Mouse (Mus musculus): Measurements from ENCODE around the gene Sorcs2. TPM values are rescaled to one million over a fixed set of nuclear protein-coding genes. Genes with fewer than 3 reads are reported as not detected.

The Sorcs2 gene
- polyA plus RNA-seq, 1 experiment from 2014 or later, result 6.5 TPM

DNA sequence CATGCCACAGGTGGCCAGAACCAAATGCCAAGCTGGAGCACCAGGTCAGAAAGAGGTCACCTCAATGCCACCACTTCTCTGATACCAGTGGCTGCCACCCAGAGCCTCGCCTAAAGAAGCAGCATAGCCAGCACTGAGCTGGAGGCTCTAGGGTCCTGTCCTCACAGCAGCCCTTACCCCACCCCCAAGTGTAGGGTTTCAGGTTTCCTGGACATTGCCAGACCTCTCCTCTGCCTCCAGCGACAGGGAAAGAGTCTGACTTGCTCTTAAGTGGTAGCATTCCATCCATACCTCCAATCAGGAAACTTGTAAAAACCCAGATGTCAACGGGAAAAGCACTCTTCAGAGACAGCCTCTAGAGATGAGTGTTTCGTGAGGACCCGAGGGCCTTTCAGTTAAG, 12.9 kb downstream of the Sorcs2 start:
- H3K27me3 ChIP-seq, result no peaks in the 10 kb centered on the region
- no peak overlapping the region for H3K9ac ChIP-seq
- no peak overlapping the region for H3K27ac ChIP-seq
- H3K9me3 ChIP-seq (replicated peaks), result no peaks in the 10 kb centered on the region
- no peaks in the 10 kb centered on the region for H3K36me3 ChIP-seq (ENCODE audit: poor library complexity, severe bottlenecking)
- ATAC-seq, result no peak
- H3K4me2 ChIP-seq, result no peak overlapping the region
- H3K4me3 ChIP-seq, result no peak overlapping the region
- 45% methylated on average over 5 of the region's 5 CpGs for WGBS
- H3K4me1 ChIP-seq, result no peaks in the 10 kb centered on the region

DNA sequence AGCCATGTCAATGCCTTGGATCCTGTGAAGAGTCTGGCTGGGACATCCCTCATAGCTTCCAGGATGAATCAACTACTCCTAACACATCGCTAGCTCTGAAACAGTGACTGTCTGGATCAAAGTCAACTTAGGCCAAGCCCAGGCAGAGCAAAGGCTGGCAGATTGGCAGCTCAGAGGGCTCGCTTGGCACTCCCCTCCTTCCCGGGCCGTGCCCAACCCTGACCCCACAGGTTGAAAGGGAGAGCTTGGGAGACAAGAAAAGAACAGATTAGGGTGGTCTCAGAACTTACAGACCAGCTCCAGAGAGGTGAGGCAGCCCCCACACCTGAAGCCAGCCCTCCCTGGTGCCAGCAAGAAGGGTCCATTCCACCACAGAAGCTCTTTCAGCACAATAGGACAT, 14.5 kb downstream of the Sorcs2 start:
- 78% methylated on average over 4 of the region's 4 CpGs for WGBS
- H3K9ac ChIP-seq, result no peak overlapping the region
- no peaks in the 10 kb centered on the region for H3K36me3 ChIP-seq (ENCODE audit: poor library complexity, severe bottlenecking)
- H3K9me3 ChIP-seq (replicated peaks), result no peaks in the 10 kb centered on the region
- no peak overlapping the region for H3K27ac ChIP-seq
- H3K4me1 ChIP-seq, result no peaks in the 10 kb centered on the region
- no peak for ATAC-seq
- no peak overlapping the region for H3K4me3 ChIP-seq
- H3K4me2 ChIP-seq, result no peak overlapping the region
- H3K27me3 ChIP-seq, result no peaks in the 10 kb centered on the region

DNA sequence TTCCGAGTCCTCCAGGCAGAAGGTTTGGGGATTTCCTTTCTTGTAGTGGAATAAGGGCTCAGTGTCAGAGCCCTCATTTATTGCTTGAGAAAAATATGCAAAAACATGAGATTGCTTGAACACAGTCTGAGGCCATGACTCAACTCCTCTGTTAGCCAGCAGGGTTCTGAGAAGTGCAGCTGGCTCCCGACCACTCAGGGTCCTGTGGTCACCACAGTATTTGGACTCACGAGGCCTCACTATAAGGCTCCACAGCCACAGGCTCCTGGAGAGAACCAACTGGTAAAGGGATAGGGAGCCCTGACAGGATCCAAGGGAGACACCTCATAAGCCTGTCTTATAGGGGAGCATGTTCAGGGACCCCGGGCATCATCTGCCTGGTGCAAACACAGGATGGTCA, 15.2 kb downstream of the Sorcs2 start:
- Histone ChIP-seq H3K9ac (no peak overlapping the region), H3K36me3 (ENCODE audit: poor library complexity, severe bottlenecking) (no peaks in the 10 kb centered on the region), H3K27me3 (no peaks in the 10 kb centered on the region), H3K4me3 (no peak overlapping the region), H3K27ac (no peak overlapping the region), H3K4me1 (no peaks in the 10 kb centered on the region), H3K9me3 (replicated peaks) (no peaks in the 10 kb centered on the region), H3K4me2 (no peak overlapping the region)
- 65% methylated on average over 4 of the region's 4 CpGs for WGBS
- ATAC-seq, result no peak

DNA sequence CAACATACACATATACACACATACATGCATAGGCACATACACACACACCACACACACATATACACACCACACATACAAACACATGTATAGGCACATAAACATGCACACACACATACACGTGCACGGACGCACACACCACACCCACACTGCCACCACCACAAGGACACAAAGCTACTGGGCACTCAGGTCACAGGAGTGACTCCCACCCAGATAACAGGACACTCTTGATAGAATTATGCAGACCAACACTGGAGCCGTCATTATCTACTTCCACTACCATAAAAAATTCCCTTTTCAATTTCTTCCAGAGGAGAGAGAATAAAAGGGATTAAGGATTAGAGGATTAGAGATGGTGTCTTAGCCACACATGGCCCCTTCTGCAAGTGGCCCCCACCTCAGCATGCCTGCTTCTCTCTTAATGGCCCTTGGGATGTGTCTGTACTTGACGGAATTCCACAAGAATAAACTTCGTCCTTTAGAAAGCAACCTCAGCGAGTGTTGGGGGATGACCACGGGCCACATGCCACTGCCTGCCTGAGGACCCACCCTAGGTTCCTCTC, 15.7 kb downstream of the Sorcs2 start:
- 39% methylated on average over 8 of the region's 8 CpGs for WGBS
- Histone ChIP-seq H3K4me3 (no peak overlapping the region), H3K27ac (no peak overlapping the region), H3K9me3 (replicated peaks) (no peaks in the 10 kb centered on the region), H3K27me3 (no peaks in the 10 kb centered on the region), H3K4me1 (no peaks in the 10 kb centered on the region), H3K9ac (no peak overlapping the region), H3K4me2 (no peak overlapping the region), H3K36me3 (ENCODE audit: poor library complexity, severe bottlenecking) (no peaks in the 10 kb centered on the region)
- no peak for ATAC-seq

DNA sequence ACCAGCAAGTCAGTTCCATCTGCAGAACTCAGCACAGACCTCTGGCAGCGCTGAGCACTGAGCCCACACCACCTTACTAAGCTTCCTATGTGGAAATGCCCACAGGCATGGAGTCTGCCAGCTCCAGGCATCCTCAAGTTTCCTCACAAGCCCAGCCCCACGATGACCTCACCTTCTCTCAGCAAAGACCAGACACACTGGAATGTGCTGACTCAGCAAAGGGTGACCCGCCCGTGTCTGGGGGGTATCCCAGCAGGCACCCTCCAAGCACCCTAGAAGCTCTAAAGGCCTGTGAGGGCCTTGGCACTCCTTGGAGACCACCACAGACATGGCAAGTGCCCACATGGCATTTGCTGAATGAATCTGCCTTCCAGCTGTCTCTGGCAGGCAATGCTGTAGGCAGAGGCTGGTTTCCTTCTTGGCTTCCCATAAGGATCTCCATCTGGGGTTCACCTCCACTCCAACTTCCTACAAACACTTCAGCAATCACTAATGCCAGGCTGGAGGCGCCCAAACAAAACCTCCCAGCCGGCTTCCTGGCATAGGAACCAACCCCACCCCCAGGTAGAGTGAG, 17.9 kb downstream of the Sorcs2 start:
- Histone ChIP-seq H3K9ac (no peak overlapping the region), H3K27me3 (no peaks in the 10 kb centered on the region), H3K4me3 (no peak overlapping the region), H3K4me2 (no peak overlapping the region), H3K9me3 (replicated peaks) (no peaks in the 10 kb centered on the region), H3K36me3 (ENCODE audit: poor library complexity, severe bottlenecking) (no peaks in the 10 kb centered on the region), H3K27ac (no peak overlapping the region), H3K4me1 (peaks cover 6% of the 10 kb centered on the region; the same call in 1 of the 2 replicates)
- ATAC-seq, result no peak
- 86% methylated on average over 6 of the region's 6 CpGs for WGBS

DNA sequence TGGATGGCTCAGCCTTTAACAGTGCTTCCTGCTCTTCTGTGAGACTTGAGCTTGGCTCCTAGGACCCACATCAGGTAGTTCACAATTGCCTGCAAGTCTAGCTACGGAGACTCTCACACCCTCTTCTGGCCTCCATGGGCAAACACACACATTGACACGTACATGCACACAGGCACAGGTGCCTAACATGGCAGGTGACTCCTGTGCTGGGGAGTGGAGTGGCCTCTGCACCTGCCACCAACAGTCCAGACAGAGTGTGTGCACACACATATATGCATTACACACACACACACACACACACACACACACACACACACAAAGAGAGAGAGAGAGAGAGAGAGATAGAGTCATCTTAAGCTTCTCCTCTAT, 19.6 kb downstream of the Sorcs2 start:
- no peaks in the 10 kb centered on the region for H3K9me3 ChIP-seq (replicated peaks)
- H3K4me2 ChIP-seq, result no peak overlapping the region
- H3K9ac ChIP-seq, result no peak overlapping the region
- 92% methylated on average over 2 of the region's 2 CpGs for WGBS
- H3K4me1 ChIP-seq, result peaks cover 19% of the 10 kb centered on the region
- no peak overlapping the region for H3K27ac ChIP-seq
- no peaks in the 10 kb centered on the region for H3K36me3 ChIP-seq (ENCODE audit: poor library complexity, severe bottlenecking)
- no peaks in the 10 kb centered on the region for H3K27me3 ChIP-seq
- no peak for ATAC-seq
- H3K4me3 ChIP-seq, result no peak overlapping the region

DNA sequence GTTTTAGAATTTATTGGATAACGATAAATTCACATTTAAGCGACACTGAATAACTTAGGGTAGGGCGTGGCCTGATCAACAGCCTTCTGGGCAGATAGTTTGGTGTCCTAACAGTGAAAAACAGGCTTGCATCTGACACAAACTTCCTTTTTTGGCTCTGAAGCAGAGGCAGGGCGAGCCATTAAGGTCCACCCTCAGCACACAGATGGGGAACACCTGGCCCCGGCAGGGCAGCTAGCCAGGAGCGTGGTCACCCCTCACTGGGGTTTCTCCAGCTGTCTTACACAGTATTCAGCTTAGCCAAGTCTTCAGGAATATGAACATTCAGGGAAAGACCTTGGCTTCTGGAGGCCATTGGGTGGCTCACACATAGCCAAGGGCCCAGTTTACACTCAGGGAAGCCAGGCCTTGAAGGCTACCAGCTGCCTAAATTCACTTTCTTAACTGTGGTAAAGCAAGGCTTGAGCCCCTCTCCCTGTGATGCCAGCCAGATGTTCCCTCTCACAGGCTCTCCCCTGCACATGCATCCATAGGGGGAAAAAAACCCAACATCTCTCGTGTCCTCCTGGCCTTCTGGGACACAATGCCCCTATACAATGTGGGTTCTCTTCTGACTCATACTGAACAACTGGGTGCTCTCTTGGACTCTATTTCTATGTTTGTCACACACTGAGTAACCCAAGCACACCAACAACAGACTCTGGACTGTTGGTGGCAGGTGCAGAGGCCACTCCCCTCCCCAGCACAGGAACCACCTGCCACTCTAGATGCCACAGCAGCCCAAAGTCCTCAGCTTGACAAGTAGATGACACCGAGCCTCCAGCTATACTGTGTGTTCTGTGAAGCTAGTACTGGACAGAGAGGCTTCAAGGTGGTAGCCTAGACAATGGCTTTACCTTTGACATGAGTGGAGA, 20.2 kb downstream of the Sorcs2 start:
- Histone ChIP-seq H3K9me3 (replicated peaks) (no peaks in the 10 kb centered on the region), H3K9ac (no peak overlapping the region), H3K4me1 (peaks cover 25% of the 10 kb centered on the region), H3K4me2 (no peak overlapping the region), H3K27me3 (no peaks in the 10 kb centered on the region), H3K4me3 (no peak overlapping the region), H3K36me3 (ENCODE audit: poor library complexity, severe bottlenecking) (no peaks in the 10 kb centered on the region), H3K27ac (no peak overlapping the region)
- ATAC-seq, result no peak
- 91% methylated on average over 8 of the region's 8 CpGs for WGBS

DNA sequence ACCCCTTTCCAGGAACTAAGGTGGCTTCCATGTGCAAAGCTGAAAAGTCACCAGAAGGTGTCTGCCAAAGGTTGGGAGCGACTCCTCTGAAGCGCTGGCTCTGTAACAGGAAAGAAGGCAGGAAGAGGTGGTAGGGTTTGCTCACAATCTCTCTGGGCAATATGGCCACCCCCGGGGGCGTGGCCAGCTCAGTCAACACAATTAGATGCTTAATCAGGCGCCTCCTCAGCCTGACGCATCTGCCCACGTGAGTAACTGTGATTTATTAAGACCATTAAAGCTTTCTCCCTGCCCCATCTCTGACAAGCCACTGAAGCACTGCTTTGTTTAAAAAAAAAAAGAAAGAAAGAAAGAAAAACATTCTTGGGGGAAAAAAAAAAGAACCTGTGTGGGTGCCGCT, 22.1 kb downstream of the Sorcs2 start:
- no peaks in the 10 kb centered on the region for H3K9me3 ChIP-seq (replicated peaks)
- no peak overlapping the region for H3K9ac ChIP-seq
- no peaks in the 10 kb centered on the region for H3K27me3 ChIP-seq
- H3K36me3 ChIP-seq (ENCODE audit: poor library complexity, severe bottlenecking), result no peaks in the 10 kb centered on the region
- H3K4me1 ChIP-seq, result peaks cover 26% of the 10 kb centered on the region
- no peak for ATAC-seq
- no peak overlapping the region for H3K4me2 ChIP-seq
- whole genome bisulfite sequencing, result 53% methylated on average over 8 of the region's 8 CpGs
- H3K27ac ChIP-seq, result no peak overlapping the region
- H3K4me3 ChIP-seq, result no peak overlapping the region

DNA sequence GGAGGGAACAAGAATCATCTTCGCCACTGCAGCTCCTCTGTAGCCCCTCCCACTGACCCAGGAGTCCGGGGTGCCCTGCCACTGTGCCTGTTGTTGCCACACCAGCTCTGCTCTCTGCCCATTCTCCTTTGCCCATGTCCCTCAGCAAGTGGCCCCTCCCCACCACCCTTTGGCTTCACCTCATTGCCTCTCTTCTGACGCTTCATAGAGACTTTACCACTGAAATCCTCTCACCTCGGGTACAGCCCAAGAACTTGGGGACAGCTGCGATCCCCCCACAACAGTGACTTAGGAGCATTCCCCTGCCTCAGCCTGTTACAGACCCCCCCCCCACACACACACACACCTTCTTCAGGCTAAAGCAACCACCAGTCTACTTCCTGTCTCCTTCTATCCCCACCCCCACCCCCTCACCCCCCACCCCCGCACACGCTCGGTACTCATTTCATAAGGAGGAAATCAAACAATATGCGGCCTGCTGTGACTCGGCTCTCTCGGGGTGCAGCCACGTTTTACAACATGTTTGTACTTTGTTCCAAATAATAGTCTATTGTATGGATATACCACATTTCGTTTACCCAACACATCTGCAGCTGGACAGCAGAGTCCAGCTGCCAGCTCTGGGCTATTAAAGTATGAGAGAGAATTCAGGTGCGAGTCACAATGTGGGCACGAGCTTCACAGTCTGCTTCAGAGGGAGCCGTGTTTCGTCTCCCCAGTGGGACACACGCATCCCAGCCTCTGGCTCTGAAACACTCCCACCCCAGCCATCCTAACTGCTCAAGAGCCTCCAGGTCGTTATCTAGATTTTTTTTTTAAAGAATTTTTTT, 23.5 kb downstream of the Sorcs2 start:
- Histone ChIP-seq H3K27me3 (no peaks in the 10 kb centered on the region), H3K4me3 (no peak overlapping the region), H3K9ac (no peak overlapping the region), H3K4me2 (no peak overlapping the region), H3K36me3 (ENCODE audit: poor library complexity, severe bottlenecking) (no peaks in the 10 kb centered on the region), H3K4me1 (peaks cover 36% of the 10 kb centered on the region), H3K27ac (no peak overlapping the region), H3K9me3 (replicated peaks) (no peaks in the 10 kb centered on the region)
- no peak for ATAC-seq
- 55% methylated on average over 19 of the region's 19 CpGs for WGBS

DNA sequence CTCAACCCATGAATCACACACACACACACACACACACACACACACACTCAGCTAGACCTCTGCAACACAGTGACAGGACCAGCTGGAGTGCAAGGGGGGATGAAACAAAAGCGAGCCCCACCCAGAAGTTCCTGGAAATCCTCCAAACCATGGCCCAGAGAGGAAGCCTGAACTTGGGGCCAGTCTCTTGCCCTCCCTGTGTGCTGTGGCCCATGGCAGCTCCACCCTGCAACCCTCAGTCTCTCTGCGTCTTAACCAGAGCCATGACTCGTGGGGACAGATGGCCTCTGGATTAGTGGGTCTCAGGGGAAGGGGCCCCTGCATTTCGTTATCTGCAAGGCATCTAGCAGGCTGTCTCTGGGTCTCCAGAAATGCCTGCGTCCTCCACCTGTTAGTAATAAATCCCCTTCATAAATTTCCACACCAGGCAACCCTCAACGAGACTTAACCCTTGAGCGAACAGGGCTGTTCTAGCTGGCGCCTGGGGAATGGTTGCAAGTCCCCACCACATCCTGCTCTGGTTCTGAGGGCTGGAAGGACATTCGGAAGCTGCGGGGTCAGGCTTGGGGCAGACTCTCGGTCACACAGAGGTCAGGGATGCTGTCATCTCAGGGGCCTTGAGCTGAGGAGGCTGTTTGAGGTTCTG, 24.6 kb downstream of the Sorcs2 start:
- Histone ChIP-seq H3K9ac (no peak overlapping the region), H3K27me3 (no peaks in the 10 kb centered on the region), H3K9me3 (replicated peaks) (no peaks in the 10 kb centered on the region), H3K27ac (no peak overlapping the region), H3K36me3 (ENCODE audit: poor library complexity, severe bottlenecking) (no peaks in the 10 kb centered on the region), H3K4me1 (peaks cover 46% of the 10 kb centered on the region), H3K4me2 (no peak overlapping the region), H3K4me3 (no peak overlapping the region)
- ATAC-seq, result no peak
- 56% methylated on average over 11 of the region's 11 CpGs for WGBS

DNA sequence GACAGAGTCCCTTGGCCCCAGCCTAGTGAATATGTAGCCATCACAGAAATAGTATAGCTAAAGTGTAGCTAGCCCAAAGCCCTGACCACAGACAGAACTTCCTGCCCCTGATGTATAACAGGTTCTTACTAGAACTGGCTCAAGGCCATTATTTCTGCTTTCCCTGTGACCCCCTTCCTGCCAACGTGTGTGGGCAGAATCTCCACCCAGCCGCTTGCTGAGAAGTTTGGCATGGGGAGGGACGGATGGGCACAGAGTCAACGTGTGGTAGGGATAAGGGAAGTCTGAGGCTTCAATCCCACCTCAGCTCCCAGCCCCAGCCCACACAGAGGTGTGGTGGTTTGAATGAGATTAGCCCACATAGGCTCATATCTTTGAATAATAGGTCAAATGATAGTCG, 26.2 kb downstream of the Sorcs2 start:
- H3K9me3 ChIP-seq (replicated peaks), result no peaks in the 10 kb centered on the region
- no peak overlapping the region for H3K4me2 ChIP-seq
- H3K4me3 ChIP-seq, result no peak overlapping the region
- H3K27me3 ChIP-seq, result no peaks in the 10 kb centered on the region
- H3K9ac ChIP-seq, result no peak overlapping the region
- 85% methylated on average over 5 of the region's 5 CpGs for WGBS
- no peak overlapping the region for H3K27ac ChIP-seq
- no peaks in the 10 kb centered on the region for H3K36me3 ChIP-seq (ENCODE audit: poor library complexity, severe bottlenecking)
- ATAC-seq, result no peak
- peaks cover 57% of the 10 kb centered on the region for H3K4me1 ChIP-seq
